Mouse (Mus musculus) heart, embryonic 13.5 days (tissue): ENCODE data around the gene Pik3r5. TPM values are rescaled to one million over a fixed set of nuclear protein-coding genes. Genes with fewer than 3 reads are reported as not detected.

ENCODE experiments used
- ATAC-seq: fragments of 200-750 bp; cut with Nextera tagmentation; 2 replicates; pipeline ENCODE4 v1.8.0; 2017; ENCODE audit warnings: moderate TSS enrichment; ENCODE audit not compliant: insufficient number of reproducible peaks, low FRiP score, low TSS enrichment; ENCODE audit errors: extremely low read depth
- H3K27ac ChIP-seq: fragments of 300-500 bp; sonication (generic); replicated peaks from 2 replicates; pipeline ENCODE4 v1.5.1; 2015; ENCODE audit warnings: moderate library complexity, mild to moderate bottlenecking, inconsistent platforms
- H3K27me3 ChIP-seq: fragments of 300-500 bp; sonication (generic); replicated peaks from 2 replicates; pipeline ENCODE4 v1.6.1; 2015; ENCODE audit warnings: mild to moderate bottlenecking, inconsistent platforms
- H3K36me3 ChIP-seq: fragments of 300-500 bp; sonication (generic); 2 replicates; pipeline ENCODE4 v1.6.1; 2015; ENCODE audit warnings: mild to moderate bottlenecking, inconsistent platforms
- H3K4me1 ChIP-seq: fragments of 300-500 bp; sonication (generic); 2 replicates; pipeline ENCODE4 v1.6.1; 2015; ENCODE audit warnings: inconsistent platforms
- H3K4me2 ChIP-seq: fragments of 300-500 bp; sonication (generic); 2 replicates; pipeline ENCODE4 v1.6.1; 2015; ENCODE audit warnings: inconsistent platforms, mild to moderate bottlenecking, moderate library complexity
- H3K4me3 ChIP-seq: fragments of 300-500 bp; sonication (generic); 2 replicates; pipeline ENCODE4 v1.5.1; 2015; ENCODE audit warnings: moderate library complexity, mild to moderate bottlenecking, inconsistent platforms
- H3K9ac ChIP-seq: fragments of 300-500 bp; sonication (generic); 2 replicates; pipeline ENCODE4 v1.6.1; 2015; ENCODE audit warnings: inconsistent platforms, mild to moderate bottlenecking, moderate library complexity
- H3K9me3 ChIP-seq: fragments of 300-500 bp; sonication (generic); 2 replicates; pipeline ENCODE4 v1.6.1; 2016; ENCODE audit warnings: inconsistent platforms
- WGBS: fragments of 180-500 bp; shearing (Covaris S2); methylation state at CpG from one replicate; pipeline ENCODE4 v1.1.7; 2015; ENCODE audit warnings: mixed read lengths; 5-methylcytosine and 5-hydroxymethylcytosine counted together
- polyA plus RNA-seq: library from polyadenylated mRNA; unstranded; fragments of >200 nt; fragmentation: Nextera tagmentation; extraction: Ambion mirVana; gene quantifications from 2 replicates; pipeline ENCODE4 v1.2.1, GENCODE M21; 2015

Pik3r5 gene
- polyA plus RNA-seq, 1 experiment from 2014 or later = 0.39 TPM

DNA sequence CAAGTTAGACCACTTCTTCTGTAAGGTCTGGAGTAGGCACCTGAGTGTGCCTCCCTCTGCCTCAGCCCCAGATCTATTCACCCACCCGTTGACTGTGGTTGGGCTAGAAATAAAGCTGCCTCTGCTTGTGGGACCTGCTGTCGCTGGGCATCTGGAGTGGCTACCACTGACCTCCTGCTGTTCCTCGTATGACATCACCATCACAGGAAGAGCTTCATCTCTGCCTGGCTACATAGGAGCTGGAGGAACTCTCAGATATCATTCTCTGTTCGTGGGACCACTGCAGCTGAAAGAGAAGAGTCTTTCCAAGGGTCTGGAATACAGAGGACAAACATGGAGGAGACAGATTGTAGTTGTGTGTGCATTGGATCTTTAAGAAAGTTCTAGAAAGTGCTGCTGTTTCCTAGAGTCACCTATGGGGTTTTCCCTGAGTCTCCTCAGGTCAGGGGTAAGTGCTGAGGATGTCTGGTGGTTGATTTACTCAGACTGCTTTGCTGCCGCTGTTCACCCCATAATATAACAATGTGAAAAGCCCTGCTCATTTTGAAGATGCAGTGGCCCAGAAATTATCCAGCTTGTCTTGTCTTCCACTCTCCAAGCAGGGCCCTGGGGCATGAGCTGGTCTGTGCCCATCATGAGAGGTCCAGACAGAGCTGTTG lies 20.0 kb downstream of the Pik3r5 start:
- no peak overlapping the region for H3K4me3 ChIP-seq
- 44% methylated on average over 5 of the region's 5 CpGs for WGBS
- H3K4me2 ChIP-seq = no peak overlapping the region
- no peak for ATAC-seq
- no peaks in the 10 kb centered on the region for H3K9me3 ChIP-seq
- no peaks in the 10 kb centered on the region for H3K36me3 ChIP-seq
- H3K27ac ChIP-seq = no peak overlapping the region; the same call in 1 of the 2 replicates
- H3K9ac ChIP-seq = no peak overlapping the region
- H3K27me3 ChIP-seq = peaks cover 4% of the 10 kb centered on the region; the same call in 1 of the 2 replicates
- peaks cover 14% of the 10 kb centered on the region for H3K4me1 ChIP-seq

DNA sequence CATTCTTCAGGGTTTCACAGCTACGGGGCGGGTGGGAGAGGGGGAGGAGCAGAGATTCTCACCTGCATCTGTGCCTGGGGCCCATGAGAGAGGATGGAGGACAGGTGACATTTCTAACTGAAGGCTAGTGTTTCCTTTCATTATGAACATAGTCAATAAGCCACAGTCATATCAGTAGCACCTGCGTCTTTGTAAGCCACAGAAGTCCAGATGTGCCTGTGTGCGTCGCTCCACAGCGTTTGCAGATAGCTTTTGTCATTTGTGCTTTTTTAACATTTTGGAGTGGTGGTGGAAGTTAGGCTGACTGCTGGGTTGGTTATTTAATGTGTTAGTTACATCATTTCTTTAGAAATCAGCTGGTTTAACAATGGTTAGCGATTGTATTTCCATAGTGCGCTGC lies 20.8 kb downstream of the Pik3r5 start:
- 85% methylated on average over 8 of the region's 8 CpGs for WGBS
- H3K36me3 ChIP-seq = no peaks in the 10 kb centered on the region
- H3K9me3 ChIP-seq = no peaks in the 10 kb centered on the region
- H3K27ac ChIP-seq = no peak overlapping the region
- no peak overlapping the region for H3K9ac ChIP-seq
- peaks cover 14% of the 10 kb centered on the region for H3K4me1 ChIP-seq
- H3K27me3 ChIP-seq = peaks cover 4% of the 10 kb centered on the region; the same call in 1 of the 2 replicates
- no peak overlapping the region for H3K4me2 ChIP-seq
- no peak overlapping the region for H3K4me3 ChIP-seq
- ATAC-seq = no peak

DNA sequence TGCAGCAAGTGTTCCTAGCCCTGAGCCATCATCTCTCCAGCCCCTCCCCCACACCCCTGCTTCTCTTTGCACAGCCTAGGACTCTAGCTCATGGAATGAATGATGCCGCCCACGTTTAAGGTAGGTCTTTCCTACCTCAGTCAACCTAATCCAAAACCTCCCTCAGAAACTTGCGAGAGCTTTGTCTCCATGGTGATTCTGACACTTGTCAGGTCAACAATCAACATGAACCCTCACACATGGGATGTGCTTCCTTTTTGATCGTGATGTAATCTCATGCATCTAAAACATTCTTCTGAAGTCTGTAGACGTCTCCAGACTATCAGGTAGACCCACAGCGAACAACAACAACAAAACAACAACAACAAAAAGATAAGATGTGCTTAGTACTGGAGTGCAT lies 21.4 kb downstream of the Pik3r5 start:
- ATAC-seq = no peak
- WGBS = 38% methylated on average over 6 of the region's 6 CpGs
- no peaks in the 10 kb centered on the region for H3K36me3 ChIP-seq
- H3K27ac ChIP-seq = no peak overlapping the region
- peaks cover 1% of the 10 kb centered on the region; the same call in 1 of the 2 replicates for H3K27me3 ChIP-seq
- no peak overlapping the region for H3K4me2 ChIP-seq
- no peaks in the 10 kb centered on the region for H3K9me3 ChIP-seq
- no peak overlapping the region for H3K4me3 ChIP-seq
- peaks cover 14% of the 10 kb centered on the region for H3K4me1 ChIP-seq
- no peak overlapping the region for H3K9ac ChIP-seq

GRCm38 (mm10) chr11:68458086-68458485 lies 26.2 kb downstream of the Pik3r5 start:
- Histone ChIP-seq H3K9ac (no peak overlapping the region), H3K27ac (no peak overlapping the region), H3K36me3 (no peaks in the 10 kb centered on the region), H3K4me1 (no peaks in the 10 kb centered on the region), H3K27me3 (peaks cover 11% of the 10 kb centered on the region; the same call in 1 of the 2 replicates), H3K9me3 (no peaks in the 10 kb centered on the region), H3K4me2 (no peak overlapping the region), H3K4me3 (no peak overlapping the region)
- 62% methylated on average over 8 of the region's 8 CpGs for WGBS
- ATAC-seq = no peak

GRCm38 (mm10) chr11:68459021-68459420 lies 27.1 kb downstream of the Pik3r5 start:
- Histone ChIP-seq H3K4me3 (no peak overlapping the region), H3K36me3 (no peaks in the 10 kb centered on the region), H3K9ac (no peak overlapping the region), H3K27me3 (peaks cover 18% of the 10 kb centered on the region; the same call in 1 of the 2 replicates), H3K9me3 (no peaks in the 10 kb centered on the region), H3K27ac (no peak overlapping the region), H3K4me2 (no peak overlapping the region), H3K4me1 (no peaks in the 10 kb centered on the region)
- WGBS = 64% methylated on average over 5 of the region's 5 CpGs
- ATAC-seq = no peak

- H3K4me1 ChIP-seq = no peaks in the 10 kb centered on the region
- H3K4me3 ChIP-seq = no peak overlapping the region
- 83% methylated on average over 5 of the region's 5 CpGs for WGBS
- no peak overlapping the region for H3K4me2 ChIP-seq
- ATAC-seq = no peak
- H3K27ac ChIP-seq = no peak overlapping the region
- peaks cover 23% of the 10 kb centered on the region; the same call in 1 of the 2 replicates for H3K27me3 ChIP-seq
- H3K9me3 ChIP-seq = no peaks in the 10 kb centered on the region
- no peak overlapping the region for H3K9ac ChIP-seq
- H3K36me3 ChIP-seq = no peaks in the 10 kb centered on the region
Observed at GRCm38 (mm10) chr11:68459486-68459885, 27.6 kb downstream of the Pik3r5 start.

DNA sequence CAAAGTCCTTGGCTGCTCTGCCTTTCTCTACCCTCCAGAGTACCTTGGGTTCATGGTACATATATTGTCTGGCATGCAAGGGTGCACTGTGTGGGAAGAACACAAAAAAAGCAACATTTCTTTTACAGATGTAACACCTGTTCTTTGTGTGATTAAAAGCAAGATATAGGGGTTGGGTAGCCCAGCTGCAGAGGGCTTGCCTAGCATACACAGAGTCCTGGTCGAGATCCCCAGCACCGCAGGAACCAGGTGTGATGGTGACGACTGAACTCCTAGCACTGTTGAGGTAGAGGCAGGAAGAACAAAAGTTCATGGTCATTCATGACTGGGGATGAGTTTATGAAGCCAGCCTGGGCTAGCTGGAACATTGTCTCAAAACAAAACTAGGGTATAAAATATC lies 30.8 kb downstream of the Pik3r5 start:
- no peak for ATAC-seq
- WGBS = 66% methylated on average over 3 of the region's 3 CpGs
- H3K4me3 ChIP-seq = no peak overlapping the region
- no peaks in the 10 kb centered on the region for H3K4me1 ChIP-seq
- H3K9me3 ChIP-seq = no peaks in the 10 kb centered on the region
- H3K36me3 ChIP-seq = no peaks in the 10 kb centered on the region
- H3K27ac ChIP-seq = no peak overlapping the region
- no peak overlapping the region for H3K9ac ChIP-seq
- H3K4me2 ChIP-seq = no peak overlapping the region
- H3K27me3 ChIP-seq = peaks cover 23% of the 10 kb centered on the region; the same call in 1 of the 2 replicates

DNA sequence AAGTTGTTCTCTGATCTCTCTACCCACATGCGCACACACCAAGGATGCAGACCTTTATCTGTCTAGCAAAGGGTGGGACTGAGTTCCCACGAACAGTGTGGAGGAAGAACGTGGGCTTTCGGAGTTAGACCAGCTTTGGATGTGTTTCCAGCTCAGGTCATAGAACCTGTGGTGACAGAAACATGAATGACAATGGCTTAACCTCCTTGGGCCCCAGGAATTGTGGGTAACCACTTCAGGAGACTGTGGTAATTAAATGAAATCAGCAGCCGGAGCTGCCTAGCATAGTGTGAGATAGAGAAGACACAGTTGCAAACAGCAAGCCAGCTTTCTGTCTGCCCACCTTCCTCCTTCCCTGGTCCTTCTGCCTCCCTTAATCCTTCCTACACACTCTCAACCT lies 32.3 kb downstream of the Pik3r5 start:
- H3K36me3 ChIP-seq = no peaks in the 10 kb centered on the region
- H3K4me1 ChIP-seq = 0 out of 2 replicates have a peak, but pooled peaks cover 4% of the 10 kb centered on the region
- no peak for ATAC-seq
- H3K4me3 ChIP-seq = no peak overlapping the region
- H3K4me2 ChIP-seq = no peak overlapping the region
- H3K27ac ChIP-seq = no peak overlapping the region
- WGBS = 62% methylated on average over 5 of the region's 5 CpGs
- no peak overlapping the region for H3K9ac ChIP-seq
- no peaks in the 10 kb centered on the region for H3K9me3 ChIP-seq
- peaks cover 23% of the 10 kb centered on the region; the same call in 1 of the 2 replicates for H3K27me3 ChIP-seq

- WGBS = 63% methylated on average over 2 of the region's 2 CpGs
- Histone ChIP-seq H3K36me3 (no peaks in the 10 kb centered on the region), H3K9ac (no peak overlapping the region), H3K27me3 (peaks cover 27% of the 10 kb centered on the region; the same call in 1 of the 2 replicates), H3K27ac (no peak overlapping the region), H3K9me3 (no peaks in the 10 kb centered on the region), H3K4me1 (0 out of 2 replicates have a peak, but pooled peaks cover 4% of the 10 kb centered on the region), H3K4me2 (no peak overlapping the region), H3K4me3 (no peak overlapping the region)
- no peak for ATAC-seq
Observed at GRCm38 (mm10) chr11:68465090-68465489, 33.2 kb downstream of the Pik3r5 start.

- Histone ChIP-seq H3K27me3 (peaks cover 38% of the 10 kb centered on the region; the same call in 1 of the 2 replicates), H3K36me3 (no peaks in the 10 kb centered on the region), H3K9ac (no peak overlapping the region), H3K9me3 (no peaks in the 10 kb centered on the region), H3K4me1 (0 out of 2 replicates have a peak, but pooled peaks cover 4% of the 10 kb centered on the region), H3K4me2 (no peak overlapping the region), H3K4me3 (no peak overlapping the region), H3K27ac (no peak overlapping the region)
- ATAC-seq = no peak
- 78% methylated on average over 7 of the region's 7 CpGs for WGBS
Observed at GRCm38 (mm10) chr11:68467441-68467840, 35.5 kb downstream of the Pik3r5 start.

DNA sequence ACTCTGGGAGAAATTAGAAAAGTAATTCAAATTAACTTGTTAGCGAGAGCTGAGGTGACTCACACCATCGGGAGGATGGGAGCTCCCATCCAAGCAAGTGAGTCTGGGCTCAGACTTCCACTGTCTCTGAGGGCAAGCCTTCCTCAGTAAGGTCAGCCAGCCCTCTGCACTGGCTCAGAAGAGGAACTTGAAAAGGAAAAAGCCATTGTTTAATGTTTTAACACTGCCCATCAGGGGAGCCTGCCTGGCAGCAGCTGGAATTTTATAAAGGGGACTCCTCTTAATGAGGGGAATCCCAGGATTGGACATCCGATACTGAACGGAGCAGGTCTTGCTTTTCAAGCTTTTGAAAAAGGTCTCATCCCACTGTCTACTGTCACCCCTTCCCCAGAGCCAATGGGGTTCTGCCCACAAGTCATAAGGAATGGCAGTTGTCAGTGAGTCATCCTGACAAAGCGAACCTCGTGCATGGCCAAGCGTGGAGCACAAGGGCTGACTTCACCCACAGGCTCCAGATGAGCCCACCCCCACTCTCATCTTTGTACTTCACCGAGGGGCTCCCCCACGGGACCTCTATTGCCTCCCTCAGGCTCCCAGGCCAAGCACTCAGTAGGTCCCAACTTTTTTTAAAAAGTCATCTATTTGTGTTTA lies 36.2 kb downstream of the Pik3r5 start:
- 68% methylated on average over 9 of the region's 9 CpGs for WGBS
- H3K4me2 ChIP-seq = no peak overlapping the region
- peaks cover 40% of the 10 kb centered on the region for H3K27me3 ChIP-seq
- no peaks in the 10 kb centered on the region for H3K36me3 ChIP-seq
- ATAC-seq = no peak
- H3K9ac ChIP-seq = no peak overlapping the region
- no peak overlapping the region for H3K4me3 ChIP-seq
- no peak overlapping the region for H3K27ac ChIP-seq
- H3K4me1 ChIP-seq = 0 out of 2 replicates have a peak, but pooled peaks cover 4% of the 10 kb centered on the region
- H3K9me3 ChIP-seq = no peaks in the 10 kb centered on the region
